Mouse (Mus musculus) G1E (cell line): Measurements from ENCODE around the gene Smap2. TPM values are rescaled to one million over a fixed set of nuclear protein-coding genes. Genes with fewer than 3 reads are reported as not detected.
A peak's percentile ranks its signal among the peaks of the same experiment; 100 is the strongest.

Experiments used
- ATAC-seq: 2 replicates; pipeline ENCODE4 v1.8.0; 2016; ENCODE audit warnings: mild to moderate bottlenecking; ENCODE audit not compliant: insufficient number of reproducible peaks, poor library complexity, low FRiP score, severe bottlenecking; ENCODE audit errors: extremely low read depth
- DNase-seq: peaks from one replicate; pipeline ENCODE4 v3.0.0; 2012; ENCODE audit warnings: low spot score
- H3K27me3 ChIP-seq: 2 replicates; pipeline ENCODE4 v1.6.1; 2012; ENCODE audit warnings: mild to moderate bottlenecking, low read length, inconsistent platforms; ENCODE audit not compliant: insufficient read depth
- H3K36me3 ChIP-seq: replicated peaks from 2 replicates; pipeline ENCODE3; 2012; ENCODE audit warnings: mild to moderate bottlenecking, inconsistent platforms
- H3K4me1 ChIP-seq: 2 replicates; pipeline ENCODE4 v1.6.1; 2012; ENCODE audit warnings: low read depth, low read length, inconsistent platforms, mixed read lengths; ENCODE audit not compliant: insufficient read depth
- H3K4me3 ChIP-seq: 2 replicates; pipeline ENCODE4 v1.5.1; 2012; ENCODE audit warnings: low read depth, mild to moderate bottlenecking, inconsistent platforms, low read length, moderate library complexity, mixed read lengths
- H3K9me3 ChIP-seq: replicated peaks from 2 replicates; pipeline ENCODE4 v1.6.1; 2012; ENCODE audit warnings: inconsistent platforms
- CTCF ChIP-seq: IDR thresholded peaks from 2 replicates; pipeline ENCODE4 v1.5.1; 2012; ENCODE audit warnings: low read depth, low read length, inconsistent platforms, mixed read lengths
- GATA1 ChIP-seq: IDR thresholded peaks from 2 replicates; pipeline ENCODE4 v1.6.1; 2012; ENCODE audit warnings: borderline replicate concordance, low read length, inconsistent platforms, mixed read lengths
- GATA2 ChIP-seq: IDR thresholded peaks from 2 replicates; pipeline ENCODE4 v1.6.1; 2012; ENCODE audit warnings: low read depth, low read length, inconsistent platforms, borderline replicate concordance
- POLR2AphosphoS5 ChIP-seq: IDR thresholded peaks from 2 replicates; pipeline ENCODE4 v1.6.1; 2012; ENCODE audit warnings: low read depth, low read length, inconsistent platforms; ENCODE audit not compliant: insufficient replicate concordance
- TAL1 ChIP-seq: conservative IDR thresholded peaks from 2 replicates; pipeline ENCODE4 v1.6.1; 2012; ENCODE audit warnings: low read depth, low read length, inconsistent platforms, mixed read lengths
- polyA plus RNA-seq: library from polyadenylated mRNA; stranded (reverse); fragments of >175 nt; gene quantifications from 2 replicates; pipeline ENCODE4 v1.2.3, GENCODE M21; 2012
- total RNA-seq, 2 experiments: library from RNA; stranded (forward) in 1 of 2; stranded (reverse) in 1 of 2; fragments of 200-1000 nt in 1 of 2; fragments of >200 nt in 1 of 2; fragmentation: Nextera tagmentation in 1 of 2; gene quantifications; 2 replicates each; pipeline ENCODE4 v1.2.3; 2014 to 2017

Smap2 gene
- total and polyA plus RNA-seq, 3 experiments, result 33.4 to 92.6 (median 35.6) TPM

DNA sequence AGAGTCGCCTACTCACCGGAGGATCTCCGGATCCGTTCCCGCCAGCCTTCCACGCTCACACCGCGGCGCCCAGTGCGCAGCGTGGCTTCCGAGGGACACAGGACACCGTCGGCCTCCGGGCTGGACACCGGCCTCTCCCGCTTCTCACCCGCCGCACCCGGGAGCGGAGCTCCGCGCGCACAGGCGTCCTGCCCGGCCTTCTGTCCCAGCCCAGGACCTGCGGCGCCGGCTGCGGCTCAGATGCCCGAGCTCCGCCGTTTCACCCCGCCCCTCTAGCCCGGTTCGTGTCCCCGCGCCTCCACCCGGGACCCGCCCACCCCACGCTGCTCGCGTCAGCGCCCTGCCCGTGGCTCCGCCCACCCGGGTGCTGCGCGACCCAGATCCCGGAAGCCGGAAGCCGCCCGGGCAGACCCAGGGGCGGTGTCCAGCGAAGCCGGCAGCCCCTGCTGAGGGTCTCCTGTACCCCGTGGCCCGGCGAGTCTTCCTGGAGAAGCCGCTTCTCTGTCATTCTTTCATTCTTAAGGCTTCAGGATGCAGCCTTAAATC lies 65.5 kb downstream of the Smap2 start, which contains the start of gene Zfp69:
Zfp69 (minus strand) TSS at position 272 of the 546 bp plus-strand sequence.
- H3K36me3 ChIP-seq, result peaks cover 22% of the 10 kb centered on the region
- no peaks in the 10 kb centered on the region for H3K27me3 ChIP-seq
- H3K4me3 ChIP-seq, result peak within 1 kb of the TSS; percentile 89
- no peak for TF ChIP-seq GATA2
- no peak for TF ChIP-seq POLR2AphosphoS5
- no peak for TF ChIP-seq TAL1
- no peak for TF ChIP-seq CTCF
- no peak for TF ChIP-seq GATA1
- peak; percentile 73 for ATAC-seq
- DNase-seq, result peak; percentile 88
- peaks cover 25% of the 10 kb centered on the region for H3K4me1 ChIP-seq
- no peaks in the 10 kb centered on the region for H3K9me3 ChIP-seq

DNA sequence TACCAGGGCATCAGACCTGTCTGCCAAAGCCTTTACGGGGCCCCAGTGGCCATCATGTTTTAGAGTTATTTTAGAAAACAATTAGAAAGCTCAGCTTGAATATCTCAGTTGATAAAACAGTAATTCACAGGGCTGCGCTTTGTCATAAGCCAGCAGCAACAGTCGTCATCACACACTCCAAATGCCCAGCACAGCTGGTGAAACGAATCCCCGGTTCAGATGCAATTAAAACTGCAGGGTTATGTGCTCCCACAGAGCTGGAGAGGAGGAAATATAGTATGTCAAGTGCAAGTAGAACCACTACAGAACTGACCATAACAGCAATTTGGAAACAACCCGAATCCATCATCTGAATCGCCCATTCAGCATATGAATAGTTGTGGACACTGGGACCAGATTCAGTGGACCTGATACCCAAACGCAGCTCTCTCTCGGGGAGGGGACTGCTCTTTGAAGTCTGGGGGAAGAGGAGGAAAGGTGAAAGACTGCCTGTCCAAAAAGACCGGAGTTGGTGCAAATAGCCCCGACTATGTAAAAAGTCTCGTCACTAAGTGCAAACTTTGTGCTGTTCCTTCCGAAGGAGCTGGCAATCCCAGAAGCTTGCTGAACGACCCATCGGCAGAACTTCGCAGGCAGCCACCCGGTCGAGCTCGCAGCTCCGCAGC lies 66.2 kb downstream of the Smap2 start:
- peaks cover 25% of the 10 kb centered on the region for H3K4me1 ChIP-seq
- no peak for TF ChIP-seq POLR2AphosphoS5
- no peak for TF ChIP-seq GATA1
- no peak for TF ChIP-seq GATA2
- TF ChIP-seq CTCF, result no peak
- no peak for TF ChIP-seq TAL1

GRCm38 (mm10) chr4:120948938-120949337 lies 68.1 kb downstream of the Smap2 start:
- no peak for ATAC-seq

More for the DNA sequence above, 66.2 kb downstream of the Smap2 start:
- Histone ChIP-seq H3K36me3 (peaks cover 26% of the 10 kb centered on the region), H3K27me3 (no peaks in the 10 kb centered on the region), H3K4me3 (peak overlapping the region; percentile 89), H3K9me3 (no peaks in the 10 kb centered on the region)
- ATAC-seq (no peak), DNase-seq (no peak)

GRCm38 (mm10) chr4:120935006-120935405 lies 82.0 kb downstream of the Smap2 start:
- no peak overlapping the region for H3K4me3 ChIP-seq
- H3K36me3 ChIP-seq, result peaks cover 43% of the 10 kb centered on the region
- ATAC-seq (no peak), DNase-seq (no peak)
- H3K9me3 ChIP-seq, result peaks cover 7% of the 10 kb centered on the region
- no peaks in the 10 kb centered on the region for H3K27me3 ChIP-seq
- TF ChIP-seq POLR2AphosphoS5 (no peak), GATA1 (no peak), TAL1 (no peak), GATA2 (no peak), CTCF (no peak)
- peaks cover 6% of the 10 kb centered on the region for H3K4me1 ChIP-seq

More at GRCm38 (mm10) chr4:120948938-120949337, 68.1 kb downstream of the Smap2 start:
- no peaks in the 10 kb centered on the region for H3K27me3 ChIP-seq
- peaks cover 25% of the 10 kb centered on the region for H3K4me1 ChIP-seq
- TF ChIP-seq CTCF, result no peak
- no peak for TF ChIP-seq TAL1
- no peak for TF ChIP-seq POLR2AphosphoS5
- TF ChIP-seq GATA2, result no peak
- no peak for TF ChIP-seq GATA1
- H3K9me3 ChIP-seq, result no peaks in the 10 kb centered on the region
- H3K4me3 ChIP-seq, result no peak overlapping the region
- H3K36me3 ChIP-seq, result peaks cover 31% of the 10 kb centered on the region
- DNase-seq, result no peak

- peaks cover 10% of the 10 kb centered on the region for H3K4me1 ChIP-seq
- TF ChIP-seq GATA1 (no peak), TAL1 (no peak), CTCF (no peak), GATA2 (no peak), POLR2AphosphoS5 (no peak)
- no peaks in the 10 kb centered on the region for H3K27me3 ChIP-seq
- DNase-seq (no peak), ATAC-seq (no peak)
- peaks cover 16% of the 10 kb centered on the region for H3K9me3 ChIP-seq
- H3K36me3 ChIP-seq, result peaks cover 41% of the 10 kb centered on the region
- no peak overlapping the region for H3K4me3 ChIP-seq
Measured at GRCm38 (mm10) chr4:120930736-120931135, 86.3 kb downstream of the Smap2 start.

GRCm38 (mm10) chr4:120928686-120929085 lies 88.4 kb downstream of the Smap2 start:
- TF ChIP-seq TAL1 (no peak), POLR2AphosphoS5 (no peak), CTCF (no peak), GATA2 (no peak), GATA1 (no peak)
- Histone ChIP-seq H3K9me3 (peaks cover 16% of the 10 kb centered on the region), H3K27me3 (no peaks in the 10 kb centered on the region), H3K36me3 (peaks cover 23% of the 10 kb centered on the region), H3K4me1 (peaks cover 14% of the 10 kb centered on the region), H3K4me3 (no peak overlapping the region)
- no peak for DNase-seq
- no peak for ATAC-seq
